Mouse (Mus musculus): Measurements from ENCODE around the gene Ssr2. TPM values are rescaled to one million over a fixed set of nuclear protein-coding genes. Genes with fewer than 3 reads are reported as not detected.

The Ssr2 gene
- total and polyA plus RNA-seq, 3 experiments = 65.3 to 80.0 (median 67.6) TPM

DNA sequence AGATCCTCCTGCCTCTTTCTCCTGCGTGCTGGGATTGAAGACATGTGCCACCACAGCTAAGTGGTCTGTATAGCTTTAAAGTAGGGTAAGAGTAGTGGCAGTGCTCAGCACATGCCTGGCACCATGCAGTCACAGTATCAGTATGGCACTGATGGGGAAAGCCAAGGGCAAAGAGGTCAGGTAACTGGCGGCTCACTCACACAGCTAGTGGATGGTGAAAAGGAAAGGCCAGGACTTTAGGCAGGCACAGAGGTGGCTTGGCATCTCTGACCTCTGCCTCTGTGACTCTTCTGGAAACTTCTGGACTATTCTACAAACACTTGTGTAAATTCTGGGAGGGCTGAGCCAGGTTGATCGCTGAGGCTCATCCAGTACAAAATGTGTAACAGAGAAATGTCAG lies 9.6 kb upstream of the Ssr2 start:
- no peak overlapping the region for H3K4me3 ChIP-seq
- no peak overlapping the region for H3K9ac ChIP-seq (ENCODE audit: low read depth, low read length)
- H3K79me2 ChIP-seq (replicated peaks; ENCODE audit: control insufficient read depth, insufficient read depth, low read length) = no peaks in the 10 kb centered on the region
- intact Hi-C loops (cut with DNase I) = no loop called here
- DNase-seq = peak in 1 of 2 experiments; percentile 56
- no peaks in the 10 kb centered on the region for H3K36me3 ChIP-seq (ENCODE audit: control insufficient read depth, insufficient read depth, low read length)
- H3K27ac ChIP-seq = peak overlapping the region; percentile 78
- H3K4me1 ChIP-seq (ENCODE audit: control insufficient read depth, insufficient read depth, low read length) = no peaks in the 10 kb centered on the region
- WGBS = 67% methylated on average over 3 of the region's 3 CpGs
- no peaks in the 10 kb centered on the region for H3K27me3 ChIP-seq (ENCODE audit: control insufficient read depth, insufficient read depth, low read length)
- TF ChIP-seq CTCF (IDR thresholded peaks at IDR 0.05) = no peak
- no peak for TF ChIP-seq POLR2A (IDR thresholded peaks at IDR 0.05; ENCODE audit: insufficient read depth, low read depth, low read length)
- TF ChIP-seq EP300 (IDR thresholded peaks at IDR 0.05; ENCODE audit: insufficient read depth, low read depth, low read length) = 0 out of 2 replicates have a peak, but pooled peaks have one; percentile 41

DNA sequence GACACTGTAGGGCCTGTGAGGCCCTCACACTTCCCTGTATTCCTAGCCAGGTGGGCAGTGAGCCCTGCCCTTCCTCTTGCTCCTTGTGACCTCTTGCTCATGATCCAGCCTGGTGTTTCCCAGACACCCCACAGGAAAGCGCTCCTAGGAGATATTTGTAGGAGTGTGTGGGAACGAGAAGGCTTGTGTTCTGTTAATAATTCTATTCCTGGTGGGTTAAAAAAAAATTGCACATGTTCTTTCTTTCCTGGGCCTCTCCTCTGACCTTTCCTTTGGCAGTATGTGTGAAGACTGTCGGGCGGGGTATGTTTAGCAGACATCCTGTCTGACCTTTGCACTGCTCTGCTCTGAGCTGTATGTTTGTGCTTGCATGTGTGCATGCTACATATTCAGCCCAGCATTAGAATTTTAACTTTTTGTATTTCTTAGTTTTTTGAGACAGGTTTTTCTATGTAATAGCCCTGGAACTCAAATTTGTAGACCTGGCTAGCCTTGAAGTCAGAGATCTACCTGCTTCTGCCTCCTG lies 9.1 kb upstream of the Ssr2 start:
- no peak overlapping the region for H3K9ac ChIP-seq (ENCODE audit: low read depth, low read length)
- intact Hi-C loops (cut with DNase I) = no loop called here
- TF ChIP-seq CTCF (IDR thresholded peaks at IDR 0.05) (no peak), POLR2A (IDR thresholded peaks at IDR 0.05; ENCODE audit: insufficient read depth, low read depth, low read length) (no peak), EP300 (IDR thresholded peaks at IDR 0.05; ENCODE audit: insufficient read depth, low read depth, low read length) (no peak)
- H3K36me3 ChIP-seq (ENCODE audit: control insufficient read depth, insufficient read depth, low read length) = no peaks in the 10 kb centered on the region
- H3K27ac ChIP-seq = peak overlapping the region; percentile 78
- H3K4me1 ChIP-seq (ENCODE audit: control insufficient read depth, insufficient read depth, low read length) = no peaks in the 10 kb centered on the region
- H3K79me2 ChIP-seq (replicated peaks; ENCODE audit: control insufficient read depth, insufficient read depth, low read length) = no peaks in the 10 kb centered on the region
- H3K27me3 ChIP-seq (ENCODE audit: control insufficient read depth, insufficient read depth, low read length) = no peaks in the 10 kb centered on the region
- WGBS = 31% methylated on average over 4 of the region's 4 CpGs
- no peak for DNase-seq
- H3K4me3 ChIP-seq = no peak overlapping the region

DNA sequence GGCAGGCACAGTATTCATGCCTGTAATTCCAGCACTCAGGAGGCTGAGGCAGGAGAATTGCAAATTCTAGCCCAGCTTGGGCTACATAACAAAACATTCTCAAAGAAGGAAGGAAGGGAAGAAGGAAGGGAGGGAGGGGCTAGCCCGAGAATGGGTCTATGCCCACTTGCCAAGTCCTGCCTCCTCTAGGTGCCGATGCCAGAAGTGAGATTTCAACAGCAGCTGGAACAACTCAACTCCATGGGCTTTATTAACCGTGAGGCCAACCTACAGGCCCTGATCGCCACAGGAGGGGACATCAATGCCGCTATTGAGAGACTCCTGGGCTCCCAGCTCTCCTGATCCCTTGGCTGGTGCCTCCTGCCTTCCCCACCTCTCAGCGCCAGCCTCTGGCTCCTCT lies 7.8 kb upstream of the Ssr2 start:
- Histone ChIP-seq H3K27ac (no peak overlapping the region; the same call in 1 of the 2 replicates), H3K36me3 (ENCODE audit: control insufficient read depth, insufficient read depth, low read length) (no peaks in the 10 kb centered on the region), H3K4me3 (no peak overlapping the region), H3K4me1 (ENCODE audit: control insufficient read depth, insufficient read depth, low read length) (no peaks in the 10 kb centered on the region), H3K27me3 (ENCODE audit: control insufficient read depth, insufficient read depth, low read length) (no peaks in the 10 kb centered on the region), H3K9ac (ENCODE audit: low read depth, low read length) (no peak overlapping the region), H3K79me2 (replicated peaks; ENCODE audit: control insufficient read depth, insufficient read depth, low read length) (no peaks in the 10 kb centered on the region)
- 59% methylated on average over 6 of the region's 6 CpGs for WGBS
- intact Hi-C loops (cut with DNase I) = no loop called here
- TF ChIP-seq CTCF (IDR thresholded peaks at IDR 0.05) (no peak), EP300 (IDR thresholded peaks at IDR 0.05; ENCODE audit: insufficient read depth, low read depth, low read length) (no peak), POLR2A (IDR thresholded peaks at IDR 0.05; ENCODE audit: insufficient read depth, low read depth, low read length) (no peak)
- no peak for DNase-seq

DNA sequence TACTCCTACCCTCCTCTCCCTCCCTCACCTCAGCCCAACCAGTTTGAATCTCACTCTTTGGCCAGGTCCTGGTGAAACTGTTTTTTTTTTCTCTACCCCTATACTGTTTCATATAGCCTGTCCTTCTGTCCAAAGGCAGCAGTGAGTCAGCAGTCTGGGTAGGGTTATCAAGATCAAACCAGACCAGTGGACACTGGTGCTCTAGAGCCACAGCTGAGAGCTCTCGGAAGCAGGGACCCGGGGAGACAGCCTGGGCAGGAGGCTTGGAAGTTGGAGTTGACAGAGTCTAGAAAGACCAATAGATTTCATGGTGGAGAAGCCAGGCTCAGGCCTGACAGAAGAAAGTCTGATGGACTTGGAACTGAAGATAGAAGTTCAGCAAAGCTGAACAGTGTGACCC lies 7.1 kb upstream of the Ssr2 start:
- Histone ChIP-seq H3K4me3 (no peak overlapping the region), H3K36me3 (ENCODE audit: control insufficient read depth, insufficient read depth, low read length) (no peaks in the 10 kb centered on the region), H3K27me3 (ENCODE audit: control insufficient read depth, insufficient read depth, low read length) (no peaks in the 10 kb centered on the region), H3K27ac (no peak overlapping the region), H3K4me1 (ENCODE audit: control insufficient read depth, insufficient read depth, low read length) (no peaks in the 10 kb centered on the region), H3K9ac (ENCODE audit: low read depth, low read length) (no peak overlapping the region), H3K79me2 (replicated peaks; ENCODE audit: control insufficient read depth, insufficient read depth, low read length) (no peaks in the 10 kb centered on the region)
- 88% methylated on average over 2 of the region's 2 CpGs for WGBS
- intact Hi-C loops (cut with DNase I) = no loop called here
- no peak for TF ChIP-seq CTCF (IDR thresholded peaks at IDR 0.05)
- no peak for TF ChIP-seq POLR2A (IDR thresholded peaks at IDR 0.05; ENCODE audit: insufficient read depth, low read depth, low read length)
- no peak for TF ChIP-seq EP300 (IDR thresholded peaks at IDR 0.05; ENCODE audit: insufficient read depth, low read depth, low read length)
- DNase-seq = no peak

DNA sequence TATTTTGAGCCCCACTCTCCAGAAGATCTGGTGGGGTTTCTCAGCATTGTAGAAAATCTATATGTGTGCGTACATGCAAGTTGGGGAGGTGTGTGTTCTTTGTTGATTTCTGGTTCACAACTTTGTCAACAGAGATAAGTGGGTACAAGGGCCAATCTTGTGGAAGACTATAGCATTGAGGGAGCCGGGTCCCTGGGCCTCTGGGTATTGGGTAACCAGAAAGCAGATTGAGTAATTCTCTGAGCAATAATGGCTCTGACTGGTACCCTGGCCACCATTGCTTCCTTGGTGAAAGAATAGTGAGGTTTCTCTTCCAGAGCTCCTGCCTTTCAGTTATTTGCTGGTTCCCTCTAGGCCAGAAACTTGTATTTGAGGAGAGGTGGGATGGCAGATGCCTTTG lies 6.6 kb upstream of the Ssr2 start:
- intact Hi-C loops (cut with DNase I) = no loop called here
- no peak for DNase-seq
- H3K79me2 ChIP-seq (replicated peaks; ENCODE audit: control insufficient read depth, insufficient read depth, low read length) = no peaks in the 10 kb centered on the region
- H3K27me3 ChIP-seq (ENCODE audit: control insufficient read depth, insufficient read depth, low read length) = no peaks in the 10 kb centered on the region
- TF ChIP-seq POLR2A (IDR thresholded peaks at IDR 0.05; ENCODE audit: insufficient read depth, low read depth, low read length) (no peak), EP300 (IDR thresholded peaks at IDR 0.05; ENCODE audit: insufficient read depth, low read depth, low read length) (no peak), CTCF (IDR thresholded peaks at IDR 0.05) (no peak)
- H3K9ac ChIP-seq (ENCODE audit: low read depth, low read length) = no peak overlapping the region
- no peak overlapping the region for H3K4me3 ChIP-seq
- H3K27ac ChIP-seq = no peak overlapping the region
- H3K4me1 ChIP-seq (ENCODE audit: control insufficient read depth, insufficient read depth, low read length) = no peaks in the 10 kb centered on the region
- WGBS = 98% methylated on average over 2 of the region's 2 CpGs
- no peaks in the 10 kb centered on the region for H3K36me3 ChIP-seq (ENCODE audit: control insufficient read depth, insufficient read depth, low read length)

DNA sequence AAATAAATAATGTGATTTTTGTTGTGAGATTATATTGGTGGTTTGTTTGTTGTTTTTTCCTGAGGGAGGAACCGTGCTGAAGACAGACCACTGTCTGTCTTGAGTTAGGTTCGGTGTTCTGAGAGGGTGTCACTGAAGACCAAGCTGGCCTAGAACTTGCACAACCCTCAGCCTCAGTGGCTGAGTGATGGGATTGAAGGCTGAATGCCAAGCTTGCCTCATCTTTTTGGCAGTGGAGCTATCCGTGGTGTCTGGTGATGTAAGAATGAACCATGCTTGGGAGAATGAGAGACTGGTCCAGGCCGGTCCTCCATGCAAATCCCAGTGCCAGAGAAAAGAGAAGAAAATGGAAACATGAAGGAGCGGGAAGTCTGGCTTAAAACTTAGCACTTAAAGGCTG lies 6.0 kb upstream of the Ssr2 start:
- Histone ChIP-seq H3K9ac (ENCODE audit: low read depth, low read length) (no peak overlapping the region), H3K36me3 (ENCODE audit: control insufficient read depth, insufficient read depth, low read length) (no peaks in the 10 kb centered on the region), H3K4me3 (no peak overlapping the region), H3K79me2 (replicated peaks; ENCODE audit: control insufficient read depth, insufficient read depth, low read length) (no peaks in the 10 kb centered on the region), H3K4me1 (ENCODE audit: control insufficient read depth, insufficient read depth, low read length) (no peaks in the 10 kb centered on the region), H3K27ac (no peak overlapping the region), H3K27me3 (ENCODE audit: control insufficient read depth, insufficient read depth, low read length) (no peaks in the 10 kb centered on the region)
- intact Hi-C loops (cut with DNase I) = no loop called here
- no peak for TF ChIP-seq EP300 (IDR thresholded peaks at IDR 0.05; ENCODE audit: insufficient read depth, low read depth, low read length)
- TF ChIP-seq CTCF (IDR thresholded peaks at IDR 0.05) = no peak
- TF ChIP-seq POLR2A (IDR thresholded peaks at IDR 0.05; ENCODE audit: insufficient read depth, low read depth, low read length) = no peak
- no peak for DNase-seq
- 90% methylated on average over 5 of the region's 5 CpGs for WGBS

Data from heart, adult 2 months (tissue).